In genomic region chr2:124772055-124772708, GRCm38 (mm10) we compare ENCODE assay signal across 12 mouse cellular contexts.
DNase-seq lines count a peak whose midpoint lies in the region; ATAC-seq lines count a peak whose summit lies in the region.
"Had no signal": no experiment of that assay in that cellular context is flagged by ENCODE, and none has a peak within 500 bp of the region (broad histone marks: within the 10 kb centered on the region; RNA-seq: fewer than 3 reads in every experiment).

No protein-coding gene starts in this region.

- peak; percentile 28 for DNase-seq in adrenal gland, adult 2 months
- DNase-seq in adrenal gland, postnatal 4 days (ENCODE audit: low spot score in 2 of 2), result no peak
- peak; percentile 0 to 30 for DNase-seq in adrenal gland, postnatal 36 days
- DNase-seq in heart, postnatal 14 days, result peak; percentile 12 to 26
- DNase-seq in midbrain, embryonic 11.5 days (ENCODE audit: low spot score, missing footprints), result peak; percentile 84
- no peak for DNase-seq in thymus, postnatal 14 days
- DNase-seq in kidney, postnatal 25 days, result no peak
- DNase-seq in ovary, adult 18-20 months (ENCODE audit: low spot score), result no peak
- DNase-seq: cerebellum, postnatal 36 days had no signal

- 40% methylated on average over 11 of the region's 11 CpGs for WGBS in midbrain, embryonic 11.5 days

- no peaks in the 10 kb centered on the region for H3K36me3 ChIP-seq in midbrain, embryonic 11.5 days (ENCODE audit: control insufficient read depth, insufficient read depth, low read length)
- H3K36me3 ChIP-seq: limb, embryonic 10.5 days; stomach, embryonic 15.5 days had no signal

- peaks cover 6% of the 10 kb centered on the region; the same call in 1 of the 2 replicates for H3K4me1 ChIP-seq in midbrain, embryonic 11.5 days (ENCODE audit: control insufficient read depth, insufficient read depth, low read length)
- H3K4me1 ChIP-seq: stomach, embryonic 15.5 days had no signal

- no peak overlapping the region for H3K27ac ChIP-seq in midbrain, embryonic 11.5 days (ENCODE audit: low read depth, low read length)
- H3K27ac ChIP-seq: limb, embryonic 10.5 days; stomach, embryonic 15.5 days had no signal

- no peak overlapping the region for H3K9ac ChIP-seq in midbrain, embryonic 11.5 days (ENCODE audit: low read length)
- H3K9ac ChIP-seq: stomach, embryonic 15.5 days had no signal

- intact Hi-C loops in heart, postnatal 14 days (cut with DNase I), result no loop called here

- no peak overlapping the region for H3K4me2 ChIP-seq in midbrain, embryonic 11.5 days
- H3K4me2 ChIP-seq: stomach, embryonic 15.5 days had no signal

- H3K27me3 ChIP-seq in midbrain, embryonic 11.5 days (ENCODE audit: control insufficient read depth, insufficient read depth, low read length), result no peaks in the 10 kb centered on the region
- H3K27me3 ChIP-seq: stomach, embryonic 15.5 days had no signal

- peak; percentile 59; the same call in 1 of the 2 replicates for ATAC-seq in midbrain, embryonic 11.5 days (ENCODE audit: low FRiP score)

- H3K9me3 ChIP-seq in midbrain, embryonic 11.5 days (ENCODE audit: control insufficient read depth, low read length), result no peaks in the 10 kb centered on the region
- H3K9me3 ChIP-seq: limb, embryonic 10.5 days; stomach, embryonic 15.5 days had no signal

- H3K4me3 ChIP-seq in midbrain, embryonic 11.5 days (ENCODE audit: low read depth, low read length), result no peak overlapping the region
- H3K4me3 ChIP-seq: limb, embryonic 10.5 days; myocyte; stomach, embryonic 15.5 days had no signal

Comparison
In these comparisons a context has a peak if more than half of its experiments do, and no peak if none do; other contexts are left out.
1. DNase-seq: peak in adrenal gland, adult 2 months (single experiment), adrenal gland, postnatal 36 days (2 of 2), heart, postnatal 14 days (2 of 2) and midbrain, embryonic 11.5 days (single experiment); none in adrenal gland, postnatal 4 days (0 of 2), thymus, postnatal 14 days (single experiment), kidney, postnatal 25 days (0 of 2) and ovary, adult 18-20 months (single experiment).